Mouse (Mus musculus) hindbrain, embryonic 13.5 days (tissue): ENCODE data around the gene Vps25. TPM values are rescaled to one million over a fixed set of nuclear protein-coding genes. Genes with fewer than 3 reads are reported as not detected.

ENCODE experiments used
- ATAC-seq: fragments of 200-750 bp; cut with Nextera tagmentation; 2 replicates; pipeline ENCODE4 v1.8.0; 2017; ENCODE audit warnings: moderate TSS enrichment; ENCODE audit not compliant: low FRiP score
- H3K27ac ChIP-seq: fragments of 300-500 bp; sonication (generic); 2 replicates; pipeline ENCODE4 v1.5.1; 2015; ENCODE audit warnings: inconsistent platforms, mild to moderate bottlenecking, moderate library complexity
- H3K27me3 ChIP-seq: fragments of 300-500 bp; sonication (generic); 2 replicates; pipeline ENCODE4 v1.6.1; 2015; ENCODE audit warnings: mild to moderate bottlenecking, inconsistent platforms
- H3K36me3 ChIP-seq: fragments of 300-500 bp; sonication (generic); 2 replicates; pipeline ENCODE4 v1.6.1; 2015; ENCODE audit warnings: mild to moderate bottlenecking, inconsistent platforms
- H3K4me1 ChIP-seq: fragments of 300-500 bp; sonication (generic); replicated peaks from 2 replicates; pipeline ENCODE4 v1.6.1; 2015; ENCODE audit warnings: inconsistent platforms
- H3K4me2 ChIP-seq: fragments of 300-500 bp; sonication (generic); 2 replicates; pipeline ENCODE4 v1.6.1; 2015; ENCODE audit warnings: inconsistent platforms, mild to moderate bottlenecking, moderate library complexity
- H3K4me3 ChIP-seq: fragments of 300-500 bp; sonication (generic); 2 replicates; pipeline ENCODE4 v1.5.1; 2015; ENCODE audit warnings: mild to moderate bottlenecking, inconsistent platforms
- H3K9ac ChIP-seq: fragments of 300-500 bp; sonication (generic); 2 replicates; pipeline ENCODE4 v1.6.1; 2015; ENCODE audit warnings: mild to moderate bottlenecking, inconsistent platforms
- H3K9me3 ChIP-seq: fragments of 300-500 bp; sonication (generic); 2 replicates; pipeline ENCODE4 v1.6.1; 2016; ENCODE audit warnings: inconsistent platforms
- WGBS: fragments of 180-500 bp; shearing (Covaris S2); methylation state at CpG from one replicate; pipeline ENCODE4 v1.1.7; 2015; 5-methylcytosine and 5-hydroxymethylcytosine counted together
- polyA plus RNA-seq: library from polyadenylated mRNA; unstranded; fragments of >200 nt; fragmentation: Nextera tagmentation; extraction: Ambion mirVana; gene quantifications from 2 replicates; pipeline ENCODE4 v1.2.1, GENCODE M21; 2015

Vps25 gene
- polyA plus RNA-seq, 1 experiment from 2014 or later = 110 TPM

DNA sequence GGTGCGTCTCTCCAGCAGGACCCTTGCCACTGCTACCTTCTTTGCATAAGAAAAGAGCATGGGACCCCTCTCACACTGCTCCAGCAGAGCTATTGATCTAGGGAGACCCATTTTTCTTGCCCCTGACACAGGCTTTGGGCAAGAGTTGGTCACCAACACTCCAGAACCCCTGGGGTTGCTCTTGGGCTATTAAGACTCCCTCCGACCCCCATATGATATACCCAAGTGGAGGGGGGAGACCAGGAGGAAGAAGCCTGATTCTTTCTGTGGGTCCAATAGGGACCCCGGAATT is 10.4 kb downstream of the Vps25 start:
- ATAC-seq = no peak
- 0 out of 2 replicates have a peak, but pooled peaks cover 4% of the 10 kb centered on the region for H3K36me3 ChIP-seq
- 4% methylated on average over 3 of the region's 3 CpGs for WGBS
- H3K27ac ChIP-seq = no peak overlapping the region
- H3K4me1 ChIP-seq = peaks cover 50% of the 10 kb centered on the region
- no peak overlapping the region for H3K4me3 ChIP-seq
- H3K9me3 ChIP-seq = no peaks in the 10 kb centered on the region
- H3K9ac ChIP-seq = no peak overlapping the region
- H3K4me2 ChIP-seq = no peak overlapping the region
- H3K27me3 ChIP-seq = peaks cover 89% of the 10 kb centered on the region

DNA sequence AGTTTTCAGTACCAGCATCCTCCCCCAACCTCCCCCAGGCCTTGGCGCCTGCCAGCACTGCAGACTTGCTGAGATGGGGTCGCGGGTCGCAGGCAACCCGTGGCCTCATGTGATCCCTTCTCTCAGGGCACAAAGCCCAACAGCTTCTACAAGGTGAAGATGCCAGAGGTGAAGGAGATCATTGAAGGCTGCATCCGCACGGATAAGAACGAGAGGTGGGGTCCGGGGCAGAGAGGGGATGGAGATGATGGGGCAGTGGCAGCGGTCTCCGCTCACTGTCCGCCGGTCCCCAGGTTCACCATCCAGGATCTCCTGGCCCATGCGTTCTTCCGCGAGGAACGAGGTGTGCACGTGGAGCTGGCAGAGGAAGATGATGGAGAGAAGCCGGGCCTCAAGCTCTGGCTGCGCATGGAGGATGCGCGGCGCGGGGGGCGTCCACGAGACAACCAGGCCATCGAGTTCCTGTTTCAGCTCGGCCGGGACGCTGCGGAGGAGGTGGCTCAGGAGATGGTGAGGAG is 11.5 kb downstream of the Vps25 start:
- Histone ChIP-seq H3K27ac (no peak overlapping the region), H3K36me3 (no peaks in the 10 kb centered on the region), H3K4me1 (peaks cover 48% of the 10 kb centered on the region), H3K27me3 (peaks cover 80% of the 10 kb centered on the region), H3K9me3 (no peaks in the 10 kb centered on the region), H3K4me2 (peak overlapping the region; percentile 59), H3K4me3 (peak overlapping the region; percentile 34), H3K9ac (peak overlapping the region; percentile 49)
- no peak for ATAC-seq
- 1% methylated on average over 31 of the region's 31 CpGs for WGBS

DNA sequence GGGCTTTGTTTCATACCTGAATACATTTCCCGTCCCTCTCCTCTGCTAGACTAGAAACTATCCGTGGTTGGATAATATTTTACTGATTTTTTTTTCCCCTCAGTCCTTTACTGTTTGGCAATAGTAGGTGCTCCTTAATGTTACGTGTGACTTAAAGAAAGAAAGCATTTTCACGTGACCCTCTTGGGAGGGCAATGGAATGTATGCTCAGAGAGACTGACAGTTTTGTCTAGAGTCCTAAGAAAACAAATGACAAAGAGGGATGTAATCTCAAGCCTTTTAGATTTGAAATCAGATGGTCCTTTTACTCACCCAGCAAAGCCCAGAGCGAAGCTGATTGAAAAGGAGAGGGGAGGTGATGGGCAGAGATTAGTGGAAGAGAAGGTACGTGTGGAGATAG is 12.4 kb downstream of the Vps25 start:
- ATAC-seq = no peak
- WGBS = 20% methylated on average over 6 of the region's 6 CpGs
- Histone ChIP-seq H3K4me1 (peaks cover 40% of the 10 kb centered on the region), H3K4me3 (no peak overlapping the region), H3K27me3 (peaks cover 71% of the 10 kb centered on the region), H3K9ac (no peak overlapping the region), H3K36me3 (no peaks in the 10 kb centered on the region), H3K4me2 (peak overlapping the region; percentile 59; the same call in 1 of the 2 replicates), H3K27ac (no peak overlapping the region), H3K9me3 (no peaks in the 10 kb centered on the region)

DNA sequence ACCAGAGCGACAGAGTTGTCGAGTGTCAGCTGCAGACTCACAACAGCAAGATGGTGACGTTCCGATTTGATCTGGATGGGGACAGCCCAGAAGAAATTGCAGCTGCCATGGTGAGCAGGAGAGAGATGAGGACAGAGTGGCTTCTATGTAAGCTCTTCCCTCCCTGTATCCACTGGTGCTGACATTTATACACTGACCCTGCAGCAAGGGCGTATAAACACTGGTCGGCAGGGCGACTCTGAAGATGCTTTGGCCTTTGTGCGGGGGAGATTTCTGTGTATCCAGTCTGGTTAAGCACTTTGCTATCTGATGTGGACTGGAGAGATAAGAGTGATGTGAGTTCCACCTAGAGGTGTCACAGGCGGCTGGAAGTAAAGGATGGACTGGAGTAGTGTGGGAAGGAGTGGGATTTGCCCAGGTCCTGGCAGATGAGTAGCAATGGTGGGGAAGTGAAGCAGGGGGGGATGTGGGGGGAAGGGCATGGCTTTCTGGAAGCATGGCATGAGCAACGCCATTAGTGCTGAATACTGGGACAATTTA is 16.1 kb downstream of the Vps25 start:
- Histone ChIP-seq H3K4me1 (peaks cover 16% of the 10 kb centered on the region), H3K9me3 (no peaks in the 10 kb centered on the region), H3K4me2 (peak overlapping the region; percentile 23; the same call in 1 of the 2 replicates), H3K36me3 (no peaks in the 10 kb centered on the region), H3K4me3 (no peak overlapping the region), H3K27me3 (peaks cover 36% of the 10 kb centered on the region), H3K27ac (peak overlapping the region; percentile 76), H3K9ac (peak overlapping the region; percentile 39; the same call in 1 of the 2 replicates)
- ATAC-seq = no peak
- WGBS = 34% methylated on average over 10 of the region's 10 CpGs

DNA sequence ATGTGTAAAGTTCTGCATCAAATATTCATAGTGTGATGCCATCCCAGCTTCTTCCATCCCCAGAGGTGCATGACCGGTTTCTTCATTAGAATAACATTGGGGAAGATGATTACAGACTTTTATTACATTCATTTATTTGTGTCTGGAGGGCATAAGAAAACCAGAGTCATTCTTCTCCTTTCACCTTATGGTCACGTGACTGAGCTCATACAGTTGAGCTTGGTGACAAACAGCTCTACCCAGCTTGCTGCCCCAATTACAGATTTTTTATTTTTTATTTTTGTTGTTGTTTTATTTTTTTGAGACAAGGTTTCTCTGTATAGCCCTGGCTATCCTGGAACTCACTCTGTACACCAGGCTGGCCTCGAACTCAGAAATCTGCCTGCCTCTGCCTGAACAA is 18.9 kb downstream of the Vps25 start:
- no peak overlapping the region for H3K4me3 ChIP-seq
- H3K9ac ChIP-seq = no peak overlapping the region
- peaks cover 20% of the 10 kb centered on the region for H3K27me3 ChIP-seq
- peaks cover 24% of the 10 kb centered on the region for H3K4me1 ChIP-seq
- H3K9me3 ChIP-seq = no peaks in the 10 kb centered on the region
- no peak overlapping the region for H3K4me2 ChIP-seq
- no peak overlapping the region for H3K27ac ChIP-seq
- ATAC-seq = no peak
- WGBS = 81% methylated on average over 3 of the region's 3 CpGs
- H3K36me3 ChIP-seq = peaks cover 4% of the 10 kb centered on the region

DNA sequence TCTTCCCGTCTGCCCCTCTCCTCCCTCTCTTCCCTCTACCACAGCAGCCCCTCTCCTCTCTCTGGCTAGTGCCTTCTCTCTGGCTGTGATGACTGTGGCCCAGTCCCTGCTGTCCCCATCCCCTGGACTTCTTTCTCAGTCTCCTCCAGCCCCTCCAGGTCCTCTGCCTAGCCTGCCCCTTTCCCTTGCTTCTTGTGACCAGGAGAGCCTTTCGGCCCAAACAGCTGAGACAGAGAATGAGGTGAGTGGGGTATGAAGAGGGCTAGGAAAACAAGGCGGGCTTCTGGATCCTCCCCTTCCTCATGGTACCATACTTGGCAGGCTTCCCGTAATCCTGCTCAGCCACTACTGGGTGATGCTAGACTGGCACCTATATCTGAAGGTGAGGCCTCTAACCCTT is 21.8 kb downstream of the Vps25 start:
- H3K9me3 ChIP-seq = no peaks in the 10 kb centered on the region
- no peak overlapping the region for H3K4me3 ChIP-seq
- no peak overlapping the region for H3K4me2 ChIP-seq
- H3K36me3 ChIP-seq = peaks cover 4% of the 10 kb centered on the region
- H3K9ac ChIP-seq = no peak overlapping the region
- no peak for ATAC-seq
- peaks cover 13% of the 10 kb centered on the region; the same call in 1 of the 2 replicates for H3K27me3 ChIP-seq
- 79% methylated on average over 4 of the region's 4 CpGs for WGBS
- no peak overlapping the region for H3K27ac ChIP-seq
- peaks cover 30% of the 10 kb centered on the region for H3K4me1 ChIP-seq

DNA sequence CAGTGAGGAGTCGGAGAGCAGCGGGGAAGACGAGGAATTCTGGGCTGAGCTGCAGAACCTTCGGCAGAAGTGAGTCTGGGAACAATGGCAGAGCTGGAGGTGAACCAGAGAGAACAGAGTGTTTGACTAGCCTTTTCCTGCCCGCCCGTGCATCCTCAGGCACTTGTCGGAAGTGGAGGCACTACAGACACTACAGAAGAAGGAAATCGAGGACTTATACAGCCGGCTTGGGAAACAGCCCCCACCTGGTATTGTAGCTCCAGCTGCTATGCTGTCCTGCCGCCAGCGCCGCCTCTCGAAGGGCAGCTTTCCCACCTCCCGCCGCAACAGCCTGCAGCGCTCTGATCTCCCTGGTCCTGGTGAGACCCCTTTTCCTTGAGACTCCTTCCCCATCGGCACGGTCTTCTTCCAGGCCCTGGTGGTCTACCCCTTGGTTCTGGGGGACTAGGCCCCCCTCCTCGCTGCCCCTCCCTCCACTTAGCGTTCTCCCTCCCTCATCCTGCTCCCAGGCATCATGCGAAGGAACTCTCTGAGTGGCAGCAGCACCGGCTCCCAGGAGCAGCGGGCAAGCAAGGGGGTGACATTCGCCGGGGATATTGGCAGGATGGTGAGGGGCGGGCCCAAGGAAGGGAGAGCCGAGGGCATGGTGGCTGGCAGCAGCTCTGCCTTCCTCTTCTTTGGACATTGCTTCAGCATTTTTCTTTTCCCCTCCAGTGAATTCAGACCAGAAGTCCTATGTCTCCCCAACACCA is 23.0 kb downstream of the Vps25 start:
- Histone ChIP-seq H3K4me3 (peak overlapping the region; percentile 9; the same call in 1 of the 2 replicates), H3K9ac (peak overlapping the region; percentile 46), H3K4me1 (peaks cover 30% of the 10 kb centered on the region), H3K36me3 (peaks cover 4% of the 10 kb centered on the region), H3K9me3 (no peaks in the 10 kb centered on the region), H3K27ac (no peak overlapping the region), H3K27me3 (peaks cover 18% of the 10 kb centered on the region; the same call in 1 of the 2 replicates), H3K4me2 (peak overlapping the region; percentile 91)
- WGBS = 33% methylated on average over 27 of the region's 27 CpGs
- no peak for ATAC-seq

DNA sequence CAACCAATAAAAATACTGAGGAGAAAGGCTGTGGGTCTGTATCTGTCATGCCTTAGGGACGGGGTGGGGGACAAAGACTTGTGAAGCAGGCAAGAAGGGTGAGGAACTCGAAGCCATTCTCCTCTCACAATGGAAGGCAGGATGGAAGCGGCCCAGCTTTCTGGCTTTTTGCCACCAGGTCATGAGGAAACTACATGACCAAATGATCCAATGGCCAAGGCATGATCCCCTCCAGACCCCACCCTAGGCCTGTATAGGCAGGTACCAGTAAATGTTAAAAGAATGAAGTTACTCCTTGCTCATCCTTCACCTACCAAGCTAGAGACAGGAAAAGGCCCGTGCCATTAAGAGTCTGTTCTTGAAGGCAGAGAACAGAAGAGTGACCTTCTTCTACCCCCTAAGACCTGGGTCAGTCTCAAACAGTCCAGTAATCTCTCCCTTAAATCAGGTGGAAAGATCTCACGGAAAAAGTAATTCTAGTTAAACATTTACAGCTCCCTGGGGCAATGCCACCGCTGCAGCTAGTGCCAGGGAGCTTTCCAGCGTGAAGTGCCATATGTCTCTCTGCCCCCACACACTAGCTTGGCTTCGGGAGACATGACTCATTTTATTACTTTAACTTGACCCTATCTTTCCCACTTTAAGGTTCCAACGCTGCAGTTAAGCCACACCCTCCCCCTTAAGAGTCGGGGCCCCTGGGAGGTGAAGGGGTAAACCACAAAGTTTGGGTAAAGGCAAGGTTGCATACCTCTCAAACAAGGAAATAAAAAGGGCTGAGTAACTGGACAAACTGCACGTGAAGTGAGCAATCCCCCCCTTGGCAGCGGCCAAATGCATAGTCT is 24.1 kb downstream of the Vps25 start:
- peak overlapping the region; percentile 89 for H3K9ac ChIP-seq
- H3K4me2 ChIP-seq = peak overlapping the region; percentile 91
- H3K27me3 ChIP-seq = peaks cover 18% of the 10 kb centered on the region; the same call in 1 of the 2 replicates
- H3K9me3 ChIP-seq = no peaks in the 10 kb centered on the region
- H3K36me3 ChIP-seq = peaks cover 4% of the 10 kb centered on the region
- H3K4me1 ChIP-seq = peaks cover 30% of the 10 kb centered on the region
- 75% methylated on average over 12 of the region's 12 CpGs for WGBS
- H3K27ac ChIP-seq = no peak overlapping the region
- ATAC-seq = no peak
- peak overlapping the region; percentile 82 for H3K4me3 ChIP-seq

DNA sequence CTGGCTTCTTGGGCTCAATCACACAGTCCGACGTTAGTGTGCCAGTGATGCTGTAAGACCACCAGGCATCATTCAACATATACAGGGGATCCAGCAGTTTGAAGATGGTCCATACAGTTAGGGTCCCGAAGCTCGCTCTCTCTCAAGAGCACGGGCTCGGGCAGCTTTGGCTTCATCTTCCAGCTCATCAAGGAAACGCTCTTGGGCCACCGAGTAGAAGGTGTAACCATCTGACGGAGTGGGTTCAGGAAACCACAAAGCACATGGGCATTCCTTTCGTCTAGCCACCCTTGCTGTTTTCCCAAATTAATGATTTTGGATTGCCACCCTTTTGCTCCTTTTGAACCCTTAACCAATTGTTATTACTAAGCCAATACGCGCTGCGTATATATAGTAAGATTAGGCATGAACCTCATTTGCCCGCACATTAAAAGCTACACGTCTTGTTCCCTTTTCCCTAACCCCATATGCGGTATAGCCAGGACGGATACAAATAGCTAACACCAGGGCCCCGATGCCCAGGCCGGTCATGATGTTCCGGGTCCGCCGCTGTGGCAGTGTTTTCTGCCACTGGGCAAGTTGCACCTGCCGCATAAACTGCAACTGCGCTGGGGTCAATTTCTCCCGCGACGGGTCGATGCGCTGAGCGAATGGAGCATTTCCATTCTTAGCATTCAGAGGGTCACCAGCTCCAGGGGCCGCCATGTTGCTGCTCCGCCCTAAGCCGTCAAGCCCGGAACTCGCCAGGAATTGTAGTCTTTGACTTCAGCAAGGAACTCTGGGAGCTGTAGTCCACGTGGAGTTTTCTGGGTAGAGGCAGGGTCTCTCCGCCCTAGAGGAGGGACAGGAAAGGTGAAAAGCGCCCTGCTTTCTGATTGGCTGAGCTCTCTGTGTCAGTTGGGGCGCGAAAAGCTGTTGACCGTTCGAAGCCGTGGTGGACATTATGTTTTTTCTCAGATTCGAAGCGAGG is 25.0 kb downstream of the Vps25 start, which contains the start of the genes Cntd1 and Coa3:
TSS of gene Cntd1 (plus strand) at position 790 of the 970 bp plus-strand sequence.
TSS of gene Coa3 (minus strand) at position 892 of the 970 bp plus-strand sequence.
- H3K27ac ChIP-seq = peak within 1 kb of the TSS; percentile 80
- H3K27me3 ChIP-seq = peaks cover 18% of the 10 kb centered on the region; the same call in 1 of the 2 replicates
- ATAC-seq = peak; percentile 98
- 11% methylated on average over 45 of the region's 45 CpGs for WGBS
- peaks cover 30% of the 10 kb centered on the region for H3K4me1 ChIP-seq
- H3K4me3 ChIP-seq = peak within 1 kb of the TSS; percentile 82
- peak within 1 kb of the TSS; percentile 91 for H3K4me2 ChIP-seq
- peaks cover 4% of the 10 kb centered on the region for H3K36me3 ChIP-seq
- no peaks in the 10 kb centered on the region for H3K9me3 ChIP-seq
- H3K9ac ChIP-seq = peak within 1 kb of the TSS; percentile 89

DNA sequence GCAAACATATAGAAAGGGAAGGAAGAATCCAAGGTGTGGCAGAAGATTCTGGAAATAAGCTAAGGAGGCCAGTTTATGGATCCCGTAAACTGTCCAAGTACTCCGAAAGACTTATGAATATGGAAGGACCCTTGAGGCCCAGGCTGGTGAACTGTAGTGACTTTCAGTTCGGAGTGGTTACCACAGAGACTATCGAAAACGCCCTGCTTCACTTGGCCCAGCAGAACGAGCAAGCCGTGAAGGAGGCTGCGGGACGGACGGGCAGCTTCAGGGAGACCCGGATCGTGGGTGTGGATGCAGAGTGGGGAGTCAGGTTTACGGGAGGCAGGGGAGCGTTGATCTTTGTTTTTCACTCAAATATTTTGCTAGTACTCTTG is 25.7 kb downstream of the Vps25 start:
- H3K36me3 ChIP-seq = peaks cover 4% of the 10 kb centered on the region
- H3K27ac ChIP-seq = no peak overlapping the region
- peaks cover 18% of the 10 kb centered on the region; the same call in 1 of the 2 replicates for H3K27me3 ChIP-seq
- H3K4me3 ChIP-seq = peak overlapping the region; percentile 82
- ATAC-seq = peak; percentile 19; the same call in 1 of the 2 replicates
- peaks cover 30% of the 10 kb centered on the region for H3K4me1 ChIP-seq
- 62% methylated on average over 14 of the region's 14 CpGs for WGBS
- peak overlapping the region; percentile 91 for H3K4me2 ChIP-seq
- H3K9me3 ChIP-seq = no peaks in the 10 kb centered on the region
- H3K9ac ChIP-seq = no peak overlapping the region

DNA sequence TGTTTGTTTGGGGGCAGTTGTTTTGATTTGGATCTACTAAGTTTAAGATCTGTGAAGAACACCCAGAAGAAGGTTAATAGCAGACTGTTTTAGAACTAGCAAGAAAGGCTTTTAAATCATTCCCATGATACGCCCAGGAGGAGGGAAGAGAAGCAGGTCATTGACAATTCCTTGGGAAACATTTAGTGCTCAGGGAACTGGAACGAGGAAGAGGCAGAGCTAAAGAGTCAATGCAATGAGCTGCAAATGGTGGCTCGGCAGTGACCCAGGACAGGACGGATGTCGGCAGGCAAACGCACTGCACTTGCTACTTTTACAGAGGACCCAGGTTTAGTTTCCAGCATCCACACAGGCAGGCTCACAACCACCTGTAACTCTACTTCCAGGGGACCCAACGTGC is 27.3 kb downstream of the Vps25 start:
- H3K36me3 ChIP-seq = peaks cover 4% of the 10 kb centered on the region
- H3K4me3 ChIP-seq = no peak overlapping the region
- no peaks in the 10 kb centered on the region for H3K9me3 ChIP-seq
- no peak overlapping the region for H3K27ac ChIP-seq
- ATAC-seq = no peak
- 41% methylated on average over 7 of the region's 7 CpGs for WGBS
- peaks cover 18% of the 10 kb centered on the region; the same call in 1 of the 2 replicates for H3K27me3 ChIP-seq
- H3K4me1 ChIP-seq = peaks cover 30% of the 10 kb centered on the region
- H3K4me2 ChIP-seq = no peak overlapping the region
- no peak overlapping the region for H3K9ac ChIP-seq
